Mouse (Mus musculus) layer of hippocampus, adult 9-11 months (tissue): ENCODE measurements around the gene Ctsf.
"Not testable (repeated sequence)": the region's sequence is repeated elsewhere in the genome, so short reads cannot be mapped to it uniquely, and the experiment has no call there.

Source experiments
- DNase-seq: peaks from one replicate; pipeline ENCODE4 v3.0.0; 2022

Gene Ctsf

DNA sequence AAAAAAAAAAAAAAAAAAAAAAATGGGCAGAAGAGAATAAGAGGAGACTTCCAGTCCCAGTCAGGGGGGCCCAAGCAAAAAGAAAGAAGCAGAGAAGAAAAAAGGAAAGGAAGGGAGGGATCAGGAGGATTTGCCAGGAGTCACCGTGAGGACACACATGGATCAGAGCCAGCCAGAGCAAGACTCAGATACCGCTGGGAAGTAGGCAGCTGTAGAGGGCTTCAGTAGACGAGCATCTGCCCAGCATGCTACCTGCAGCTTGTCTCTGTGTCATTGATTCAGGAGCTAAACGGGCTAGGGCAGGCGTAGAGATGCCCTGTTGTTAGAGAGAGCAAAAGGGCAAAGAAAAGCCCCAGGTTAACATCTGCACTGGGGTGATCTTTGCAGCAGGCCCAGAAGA lies 4.6 kb upstream of the Ctsf start:
- no peak for DNase-seq

DNA sequence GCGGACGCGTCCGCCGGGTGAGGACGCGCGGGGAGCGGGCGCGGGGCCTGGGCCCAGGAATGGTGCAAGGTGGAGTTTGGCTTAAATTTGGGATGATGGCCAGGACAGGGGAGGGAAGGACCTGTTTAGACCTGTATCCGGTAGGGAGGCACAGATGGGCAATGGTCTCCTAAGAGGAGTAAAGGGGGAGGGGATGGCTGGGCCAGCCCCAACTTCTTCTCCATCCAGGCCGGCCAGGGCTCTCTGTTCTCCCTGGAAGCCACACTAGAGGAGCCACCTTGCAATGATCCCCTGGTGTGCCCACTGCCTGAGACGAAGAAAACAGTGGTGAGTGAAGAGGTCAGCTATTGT lies 515 bp downstream of the Ctsf start:
- no peak for DNase-seq

DNA sequence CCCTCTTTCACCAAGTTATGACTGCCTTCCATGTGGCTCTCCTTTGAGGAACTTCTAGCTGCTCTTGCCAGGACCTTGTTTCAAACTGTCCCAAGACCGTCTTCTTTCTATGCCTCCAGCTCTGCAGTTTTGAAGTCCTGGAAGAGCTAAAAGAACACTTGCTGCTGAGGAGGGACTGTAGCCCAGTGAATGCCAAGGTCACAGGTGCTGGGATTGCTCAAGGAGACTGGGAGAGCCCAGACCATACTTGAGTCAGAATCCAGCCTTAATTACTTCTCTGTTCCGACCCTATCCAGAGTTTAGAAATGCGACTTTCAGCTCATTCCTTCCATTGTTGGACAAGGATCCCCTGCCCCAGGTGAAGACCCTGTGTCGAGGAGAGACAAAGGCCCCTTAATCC lies 1.0 kb downstream of the Ctsf start:
- no peak for DNase-seq

DNA sequence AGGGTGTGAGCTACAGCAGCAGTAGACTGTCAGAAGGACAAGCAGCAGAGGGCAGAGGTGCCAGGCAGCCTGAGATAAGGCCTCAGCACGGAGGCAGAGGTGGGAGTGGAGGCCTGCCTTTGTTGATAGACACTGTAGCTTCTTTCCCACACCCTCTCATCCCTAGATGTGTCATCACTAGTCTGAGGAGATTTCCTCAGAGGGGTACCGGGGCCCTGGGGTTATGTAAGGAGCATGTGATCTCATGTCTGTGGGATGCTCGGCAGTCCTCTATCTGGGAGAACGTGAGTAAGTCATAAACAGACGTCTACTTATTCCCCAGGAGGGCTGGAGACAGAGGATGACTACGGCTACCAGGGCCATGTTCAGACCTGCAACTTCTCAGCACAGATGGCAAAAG lies 4.2 kb downstream of the Ctsf start:
- no peak for DNase-seq

DNA sequence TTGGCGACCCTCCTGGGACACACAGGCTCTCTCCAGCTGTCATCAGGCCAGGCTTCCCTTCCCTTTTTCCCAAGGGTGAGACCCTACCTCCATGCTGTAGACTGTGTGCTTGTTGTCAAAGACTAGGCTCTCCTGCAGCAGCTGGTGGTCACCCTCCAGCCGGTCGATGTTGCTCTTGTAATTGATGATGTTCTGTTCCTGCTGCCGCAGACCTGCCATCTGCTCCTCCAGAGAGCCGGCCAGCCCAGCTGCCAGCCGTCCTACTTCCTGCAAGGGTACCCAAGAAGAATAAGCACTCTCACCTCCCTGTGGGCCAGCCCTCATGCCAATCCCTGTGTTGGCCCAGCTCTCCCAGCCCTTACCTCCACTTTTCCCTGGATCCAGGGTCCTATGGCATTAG lies 8.1 kb downstream of the Ctsf start:
- no peak for DNase-seq

DNA sequence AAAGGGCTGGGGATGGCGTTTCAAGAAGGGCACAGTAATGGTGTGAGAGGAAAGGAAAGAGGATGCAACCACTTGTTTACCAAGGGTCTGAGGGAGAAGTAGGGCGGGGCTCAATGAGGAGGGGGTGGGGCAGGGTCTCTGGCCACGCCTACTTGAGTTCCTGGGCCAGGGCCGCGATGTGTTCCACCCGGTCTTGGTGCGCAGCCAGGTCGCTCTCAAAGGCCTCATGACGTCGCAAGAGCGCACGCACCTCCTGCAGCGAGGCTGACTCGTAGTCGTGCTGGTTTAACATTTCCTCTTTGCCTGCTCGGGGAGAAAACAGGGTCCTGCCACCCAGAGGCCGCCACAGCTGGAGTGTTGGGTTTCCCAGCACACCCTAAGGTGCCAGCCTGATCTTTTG lies 10.2 kb downstream of the Ctsf start:
- DNase-seq = no peak

DNA sequence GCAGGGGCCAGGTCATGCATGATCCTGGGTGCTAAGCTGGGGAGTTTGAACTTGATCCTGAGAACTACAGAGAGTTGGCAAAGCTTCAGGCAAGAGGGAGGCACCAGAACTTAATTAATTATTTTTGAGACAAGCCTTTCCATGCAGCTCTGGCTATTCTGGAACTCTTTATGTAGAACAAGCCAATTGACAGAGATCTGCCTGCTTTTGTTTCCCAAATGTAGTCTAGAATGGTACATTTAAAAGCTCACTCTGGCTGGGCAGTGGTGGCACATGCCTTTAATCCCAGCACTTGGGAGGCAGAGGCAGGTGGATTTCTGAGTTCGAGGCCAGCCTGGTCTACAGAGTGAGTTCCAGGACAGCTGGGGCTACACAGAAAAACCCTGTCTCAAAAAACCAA lies 19.7 kb downstream of the Ctsf start:
- not testable (repeated sequence) for DNase-seq

DNA sequence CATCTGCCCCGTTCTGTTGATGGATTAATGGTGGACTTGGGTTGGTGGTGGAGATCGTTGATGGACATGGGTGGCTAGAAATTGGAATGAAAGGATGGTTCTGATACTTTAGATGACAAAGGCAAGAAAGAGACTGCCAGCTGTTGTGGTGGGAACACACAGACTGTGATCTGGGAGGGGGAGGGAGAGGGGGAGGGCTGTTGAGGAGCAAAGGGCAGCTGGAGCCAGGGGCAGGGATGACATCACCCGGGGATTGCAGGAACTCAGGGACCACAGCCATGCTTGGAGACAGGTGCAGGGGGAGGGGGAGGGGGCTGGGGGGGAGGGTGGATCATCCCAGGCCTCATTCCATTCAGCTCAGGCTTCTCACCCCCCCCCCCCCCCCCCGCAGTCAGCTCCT lies 21.3 kb downstream of the Ctsf start:
- no peak for DNase-seq

DNA sequence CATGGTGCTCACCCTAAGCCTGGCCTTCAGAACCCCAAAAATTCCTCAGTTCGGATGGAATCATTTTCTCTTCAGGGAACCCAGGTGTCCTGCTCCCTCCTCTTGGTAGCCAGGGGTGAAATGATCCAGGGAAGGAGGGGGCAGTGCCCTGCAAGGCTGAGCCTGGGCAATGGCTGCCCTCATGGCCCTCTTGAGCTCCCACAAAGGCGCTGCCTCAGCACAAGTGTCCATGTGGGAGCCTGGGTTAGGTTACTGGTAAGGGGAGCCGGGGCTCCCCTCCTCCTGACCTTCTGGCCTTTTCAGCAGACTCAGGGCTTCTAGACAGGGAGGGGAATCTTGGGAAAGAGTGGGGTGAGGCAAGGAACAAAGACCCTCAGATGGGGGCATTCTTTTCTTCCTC lies 21.8 kb downstream of the Ctsf start:
- DNase-seq = no peak

DNA sequence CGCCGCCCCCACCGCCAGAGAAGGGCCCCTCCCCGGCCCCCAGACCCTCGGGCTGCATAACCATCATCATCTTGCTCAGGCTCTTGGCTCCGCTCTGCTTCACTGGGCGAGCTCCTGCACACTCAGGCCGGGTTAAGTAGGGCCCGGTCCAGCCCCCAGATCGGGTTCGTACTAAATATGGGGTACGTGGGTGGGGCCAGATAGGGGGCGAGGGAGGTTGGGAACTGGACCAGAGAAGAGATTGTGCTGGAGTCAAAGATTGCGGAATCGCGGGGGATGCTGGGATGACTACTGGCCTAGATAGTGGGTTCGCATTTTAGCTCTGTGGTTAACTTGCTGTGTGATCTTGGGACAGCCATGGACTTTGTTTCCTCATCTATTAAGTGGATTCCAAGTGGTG lies 22.9 kb downstream of the Ctsf start, which contains the start of gene Actn3:
TSS of gene Actn3 (minus strand) at position 125 of the 400 bp plus-strand sequence.
- DNase-seq = no peak

DNA sequence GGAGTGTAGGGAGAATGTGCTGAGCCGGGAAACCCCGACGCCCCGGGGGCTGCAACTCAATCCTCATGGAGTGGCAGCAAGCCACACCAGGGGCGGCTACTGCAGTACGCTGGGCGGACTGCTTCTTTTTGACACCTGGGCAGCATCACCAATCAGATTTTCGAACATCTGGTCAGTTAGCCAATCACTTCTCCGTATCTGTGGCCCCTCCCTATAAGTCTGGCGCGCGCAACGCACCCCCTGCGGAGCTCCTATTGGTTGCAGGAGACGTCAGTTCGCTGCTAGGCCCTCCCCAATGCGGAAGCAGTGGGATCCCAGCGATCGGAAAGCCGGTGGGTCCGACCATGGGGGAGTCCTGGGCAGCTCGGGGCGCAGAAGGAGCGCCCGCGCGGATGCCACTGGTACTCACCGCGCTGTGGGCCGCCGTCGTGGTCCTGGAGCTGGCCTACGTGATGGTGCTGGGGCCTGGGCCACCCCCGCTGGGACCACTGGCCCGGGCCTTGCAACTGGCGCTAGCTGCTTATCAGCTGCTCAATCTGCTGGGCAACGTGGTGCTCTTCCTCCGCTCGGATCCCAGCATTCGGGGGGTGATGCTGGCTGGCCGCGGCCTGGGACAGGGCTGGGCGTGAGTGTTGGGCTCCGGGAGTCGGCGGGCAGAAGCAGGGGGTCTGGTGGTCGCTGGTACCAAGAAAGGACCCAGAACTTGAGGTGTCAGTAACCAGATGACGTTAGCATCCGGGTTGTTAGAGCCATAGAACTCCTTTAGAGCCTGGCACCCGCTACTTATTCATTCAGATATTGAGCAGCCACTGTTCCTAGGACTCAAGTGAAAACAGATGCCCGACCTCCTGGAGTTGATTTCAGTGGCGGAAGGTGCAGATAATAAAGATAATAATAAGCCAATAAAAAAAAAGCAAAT lies 23.7 kb downstream of the Ctsf start, which contains the start of gene Zdhhc24:
TSS of gene Zdhhc24 (plus strand) at position 264 of the 919 bp plus-strand sequence.
- DNase-seq = peak; percentile 95

DNA sequence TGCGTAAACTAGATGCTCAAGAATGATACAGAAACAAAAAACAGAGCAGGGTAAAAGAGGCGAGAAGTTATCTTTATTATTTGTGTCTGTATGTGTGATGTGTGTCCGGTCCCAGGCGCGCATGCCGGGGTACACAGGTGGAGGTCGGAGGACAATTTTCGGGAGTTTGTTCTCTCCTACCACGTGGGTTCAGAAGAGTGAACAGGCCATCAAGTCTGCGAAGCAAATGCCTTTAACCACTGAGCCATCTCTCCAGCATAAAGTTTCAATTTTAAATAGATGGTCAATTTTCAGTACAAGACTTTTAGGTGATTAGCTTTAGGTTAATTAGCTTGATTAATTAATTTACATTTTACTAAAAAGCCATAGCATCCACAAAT lies 24.4 kb downstream of the Ctsf start:
- no peak for DNase-seq

DNA sequence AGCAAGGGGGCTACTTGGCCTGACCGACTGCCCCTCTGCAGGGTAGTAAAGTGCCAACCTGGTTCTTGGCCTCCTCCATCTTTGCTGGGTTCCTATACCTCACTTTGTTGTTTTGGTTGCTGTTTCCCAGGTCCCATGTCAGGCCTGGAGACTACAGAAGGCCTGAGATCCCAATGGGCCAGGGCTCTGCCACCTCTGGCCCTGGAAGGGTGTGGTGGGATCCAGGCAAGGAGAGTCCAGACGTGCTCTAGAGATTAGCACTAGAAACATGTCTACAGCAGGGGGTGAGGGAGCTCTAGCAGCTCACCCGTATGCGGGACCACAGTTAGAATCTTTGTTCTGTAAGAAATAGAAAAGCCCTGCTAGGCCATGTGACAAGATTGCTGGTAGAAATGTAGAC lies 29.0 kb downstream of the Ctsf start:
- no peak for DNase-seq

DNA sequence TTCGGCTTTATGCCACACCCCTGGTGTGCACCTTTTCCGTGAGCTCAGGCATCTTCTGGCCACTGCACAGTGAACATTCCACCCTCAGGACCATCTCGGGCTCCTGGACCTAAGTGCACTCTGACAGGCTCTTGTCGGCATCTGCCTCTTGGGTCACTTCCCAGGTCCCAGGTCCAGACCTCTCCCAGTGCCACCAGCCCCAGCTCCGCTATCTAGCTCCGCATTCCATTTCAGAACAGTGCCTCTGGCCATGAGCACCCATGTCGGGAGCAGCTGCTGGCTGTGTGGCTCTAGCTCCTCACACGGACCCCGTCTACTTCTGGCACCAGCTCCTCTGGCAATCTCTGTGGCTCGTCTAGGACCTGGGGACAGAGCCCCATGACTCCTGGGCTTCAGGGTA lies 34.9 kb downstream of the Ctsf start:
- DNase-seq = no peak

DNA sequence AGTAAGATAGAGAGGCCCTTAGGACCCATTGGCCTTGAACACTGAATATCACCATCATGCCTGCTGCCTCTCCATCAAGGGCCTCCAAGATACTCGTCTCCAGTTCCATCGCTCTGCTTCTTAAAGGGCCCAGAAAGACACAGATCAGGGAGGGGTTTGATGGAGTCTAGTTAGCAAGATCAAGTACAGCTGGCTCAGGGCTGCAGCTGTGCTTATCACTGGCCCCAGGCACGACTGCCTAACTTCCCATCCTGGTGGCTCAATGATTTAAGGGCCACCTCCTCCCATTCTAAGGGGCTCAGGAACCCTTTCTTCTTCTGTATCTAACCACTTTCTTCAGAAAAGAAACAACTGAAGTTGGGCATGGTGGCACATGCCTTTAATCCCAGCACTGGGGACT lies 36.9 kb downstream of the Ctsf start:
- no peak for DNase-seq

DNA sequence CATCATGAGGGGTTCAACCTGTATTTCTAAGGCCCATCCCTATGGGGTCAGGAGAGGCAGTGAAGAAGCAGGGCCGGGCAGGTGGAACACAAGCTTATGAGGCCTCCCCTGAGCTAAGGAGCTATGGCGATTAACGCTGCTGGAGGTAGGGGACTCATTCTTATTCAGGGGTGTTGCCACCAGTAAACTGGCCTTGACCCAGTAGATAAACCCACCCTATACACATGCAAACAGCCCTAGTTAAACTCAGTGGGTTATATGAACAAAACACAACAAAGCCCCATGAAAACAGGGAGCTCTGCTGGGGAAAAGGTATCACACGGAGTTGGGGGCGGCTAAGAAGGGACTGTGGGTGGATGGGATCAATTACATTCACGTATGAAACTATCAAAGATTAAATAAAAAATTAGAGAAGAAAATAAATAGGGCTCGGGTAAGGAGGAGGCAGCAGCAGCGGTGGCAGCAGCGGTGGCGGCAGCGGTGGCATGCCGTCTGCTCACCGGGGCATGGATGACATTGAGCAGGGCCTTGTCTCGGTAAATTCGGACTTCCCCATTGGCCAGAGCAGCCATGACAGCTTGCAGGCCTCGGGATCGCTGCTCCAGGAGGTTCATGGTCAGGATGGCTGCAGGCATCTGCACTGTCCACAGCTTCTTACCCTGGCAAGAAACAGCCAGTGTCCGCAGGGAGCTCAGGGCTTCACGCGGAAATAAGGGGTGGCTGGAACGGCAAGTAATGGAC lies 42.0 kb downstream of the Ctsf start:
- DNase-seq = no peak

DNA sequence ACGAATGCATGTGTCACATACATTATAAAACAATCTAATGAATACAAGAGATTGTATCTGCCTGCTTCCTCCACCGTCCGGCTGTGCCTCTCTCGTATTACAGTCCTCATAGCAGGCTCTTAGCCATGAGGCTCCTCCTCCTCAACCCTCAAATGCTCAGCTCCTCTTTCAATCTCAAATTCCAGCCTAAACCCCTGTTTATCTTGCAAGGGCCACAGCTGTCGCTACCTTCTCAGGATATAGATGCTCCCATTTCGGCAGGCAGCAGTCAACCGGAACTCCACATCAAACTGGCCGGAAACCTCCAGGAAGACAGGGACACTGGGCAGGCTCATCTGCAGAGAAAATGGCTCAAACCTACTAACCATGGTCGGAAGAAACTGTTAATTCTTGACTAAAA lies 44.0 kb downstream of the Ctsf start:
- DNase-seq = no peak

DNA sequence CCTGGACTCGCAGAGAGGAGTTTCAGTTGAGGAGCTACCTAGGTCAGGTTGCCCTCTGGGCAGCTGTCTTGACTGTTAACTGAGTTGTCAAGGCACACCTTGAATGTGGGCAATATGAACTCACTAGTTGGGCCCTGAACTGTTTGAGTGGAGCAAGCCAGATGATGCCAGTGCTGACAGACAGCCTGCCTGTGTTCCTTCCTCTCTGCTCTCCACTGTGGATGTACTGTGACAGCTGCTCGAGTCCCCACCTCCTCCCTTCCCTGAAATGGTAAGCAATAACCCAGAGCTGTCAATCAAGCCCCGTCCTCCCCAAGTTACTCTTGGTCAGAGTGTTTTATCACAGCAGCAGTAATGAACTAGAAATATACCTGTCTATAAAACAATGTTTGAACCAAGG lies 45.0 kb downstream of the Ctsf start:
- no peak for DNase-seq

DNA sequence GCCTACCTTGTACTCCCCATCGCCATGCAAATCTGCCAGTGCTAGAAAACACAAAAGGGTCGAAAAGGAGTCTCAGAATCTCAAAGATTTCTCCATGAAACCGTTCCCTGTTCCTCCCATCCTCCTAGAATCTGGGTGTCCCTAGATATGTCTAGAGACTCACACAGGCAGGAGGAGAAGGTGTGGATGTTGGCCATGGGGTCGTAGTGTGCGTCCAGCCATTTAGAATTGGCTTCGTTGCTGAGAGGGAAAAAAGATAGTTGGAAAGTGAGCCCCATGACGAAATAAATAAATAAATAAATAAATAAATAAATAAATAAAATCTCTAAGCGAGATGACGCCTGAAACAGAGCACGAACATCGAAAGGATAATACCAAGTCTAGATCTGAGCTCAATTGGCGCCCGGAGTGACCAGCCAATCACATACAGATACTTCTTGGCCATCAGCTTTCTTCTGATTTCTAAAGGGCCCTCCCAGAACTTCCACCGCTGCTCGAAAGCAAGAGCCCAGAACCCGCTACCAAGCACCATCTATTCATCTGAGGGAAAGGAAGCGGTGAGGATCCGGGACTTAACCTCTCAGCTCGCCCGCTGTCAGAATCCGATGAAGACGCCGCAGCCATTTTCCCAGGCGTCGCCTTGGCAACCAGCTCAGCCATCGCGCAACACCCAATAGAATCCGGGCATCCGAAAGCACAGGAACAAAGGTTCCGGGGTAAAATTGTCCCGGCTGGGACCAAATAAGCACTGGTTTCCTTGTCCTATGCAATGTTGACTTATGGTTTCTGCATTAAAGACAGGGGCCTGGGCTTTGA lies 51.3 kb downstream of the Ctsf start, which contains the start of gene Bbs1:
TSS of gene Bbs1 (minus strand) at position 650 of the 816 bp plus-strand sequence.
- peak; percentile 62 for DNase-seq

DNA sequence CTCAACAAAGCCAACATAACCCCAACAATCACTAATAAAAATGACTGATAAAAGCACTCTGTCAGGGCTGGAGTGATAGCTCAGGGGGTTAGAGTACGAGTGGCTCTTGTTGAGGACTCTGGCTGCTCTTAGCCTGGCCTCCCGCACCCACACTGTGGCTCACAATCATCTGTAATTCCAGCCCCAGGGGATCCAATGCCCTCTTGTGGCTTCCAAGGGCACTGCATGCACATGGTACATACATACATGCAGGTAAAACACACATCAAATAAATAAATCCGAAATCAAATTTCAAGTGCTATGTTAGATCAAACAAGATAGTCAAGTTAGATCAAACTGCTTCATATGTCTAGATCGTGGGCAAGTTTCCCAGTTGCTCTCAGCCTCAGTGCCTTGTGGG lies 53.2 kb downstream of the Ctsf start:
- no peak for DNase-seq

DNA sequence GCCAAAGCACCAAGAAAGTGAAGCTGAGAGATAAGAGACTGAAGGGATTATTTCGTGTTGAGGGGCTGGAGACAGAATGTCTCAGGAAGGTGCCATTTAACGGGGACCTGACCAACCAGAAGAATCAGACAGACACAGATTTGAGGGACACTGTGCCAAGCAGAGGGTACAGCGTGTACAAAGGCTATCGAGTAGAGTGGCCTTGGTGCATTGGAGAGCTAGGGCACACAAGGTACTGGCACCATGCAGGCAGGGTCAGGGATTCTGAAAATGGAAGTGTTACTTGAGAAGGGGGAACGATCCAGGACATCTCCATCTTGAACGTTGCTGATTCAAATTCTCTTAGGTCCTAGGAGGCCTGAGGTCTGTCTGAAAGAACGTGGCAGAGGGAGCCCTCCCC lies 54.4 kb downstream of the Ctsf start:
- no peak for DNase-seq
